Mouse (Mus musculus): ENCODE measurements around the gene Cyth2.

Cyth2 gene

DNA sequence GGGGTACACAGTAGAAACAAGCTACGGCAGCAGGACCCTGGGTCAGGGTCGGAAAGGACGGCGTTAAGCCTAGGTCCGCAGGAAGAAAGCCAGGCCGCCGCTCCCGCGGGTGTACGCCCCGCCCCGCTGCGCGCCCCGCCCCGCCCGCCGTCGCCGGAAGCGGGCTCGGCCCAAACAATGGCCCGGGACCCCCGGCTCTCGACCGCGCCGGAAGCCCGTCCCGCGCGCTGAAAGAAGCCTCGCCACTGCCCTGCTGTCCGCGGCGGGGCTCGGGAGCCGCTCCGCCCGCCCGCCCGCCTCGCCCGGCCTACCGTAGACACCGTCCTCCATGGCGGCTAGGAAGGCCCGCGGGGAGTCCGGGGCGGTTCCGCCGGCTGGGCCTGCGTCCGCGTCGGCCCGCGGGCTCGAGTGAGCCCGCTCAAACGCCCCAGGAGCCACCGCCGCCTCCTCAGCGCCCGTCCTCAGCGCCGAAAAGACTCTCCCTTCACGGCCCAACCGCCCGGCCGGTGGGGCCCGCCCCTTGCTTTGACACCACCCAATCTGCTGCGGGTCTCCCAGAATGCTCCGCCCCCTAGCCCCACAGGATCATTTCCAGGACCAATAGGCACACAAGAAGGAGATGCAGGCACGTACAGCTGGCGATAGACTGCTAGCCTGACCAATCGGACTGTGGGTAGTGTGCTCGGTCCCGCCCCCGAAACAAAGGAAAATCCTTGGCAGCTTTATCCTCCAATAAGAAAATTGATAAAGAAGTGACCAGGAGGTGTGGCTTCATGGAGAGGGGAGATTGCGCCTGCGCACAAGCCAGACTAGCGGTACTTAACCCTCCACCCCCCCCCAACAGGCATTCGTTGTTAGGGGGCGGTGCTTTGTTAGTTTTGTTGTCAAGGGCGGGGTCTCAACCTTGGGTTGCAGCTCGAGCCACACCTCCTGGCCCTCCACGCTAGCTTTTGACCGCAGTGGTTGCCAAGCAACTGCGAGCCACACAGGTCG lies at the start of gene Cyth2:
Gene Cyth2, minus strand, starts transcription at position 795 of the 993 bp plus-strand sequence.
- no peak for TF ChIP-seq GATA4 (IDR thresholded peaks at IDR 0.05; ENCODE audit: insufficient replicate concordance, low read length)

DNA sequence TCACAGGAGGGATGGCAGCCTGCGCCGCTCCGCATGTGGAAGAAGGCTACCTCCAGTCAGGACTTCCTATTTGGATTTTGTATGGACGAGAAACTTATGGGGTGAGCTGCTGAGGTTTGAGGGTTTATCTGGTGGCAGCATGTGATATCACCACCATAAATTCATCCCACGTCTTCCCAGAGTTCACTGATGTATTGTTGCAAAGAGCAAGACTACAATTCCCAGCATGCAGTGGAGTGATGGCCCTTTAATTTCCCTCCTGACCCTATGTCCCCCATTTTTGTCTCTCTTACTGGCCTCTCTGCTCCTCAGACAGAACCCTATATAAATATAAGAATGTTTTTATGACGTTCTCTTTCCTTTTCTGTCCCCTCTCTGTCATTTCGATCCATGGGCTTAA lies 48.4 kb upstream of the Cyth2 start:
- TF ChIP-seq GATA4 (IDR thresholded peaks at IDR 0.05; ENCODE audit: insufficient replicate concordance, low read length): no peak

DNA sequence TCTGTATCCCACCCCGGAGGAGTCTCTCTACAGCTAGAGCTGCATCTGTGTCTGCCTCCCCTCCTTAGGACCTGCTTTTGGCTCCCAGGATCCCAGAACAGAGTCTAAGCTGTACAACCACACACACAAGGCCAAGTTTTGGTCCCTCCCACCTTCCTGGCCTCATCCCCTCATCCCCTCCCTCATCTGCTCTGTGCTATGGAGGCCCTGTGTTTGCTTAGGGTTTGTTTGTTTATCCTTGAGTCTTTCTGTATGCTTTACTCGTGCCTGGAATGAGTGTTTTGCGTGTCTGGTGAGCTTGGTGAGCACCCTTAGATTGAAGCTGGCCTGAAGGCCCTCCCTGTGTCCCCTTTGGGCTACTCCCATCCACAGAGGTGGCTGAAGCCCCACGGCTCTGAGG lies 44.6 kb upstream of the Cyth2 start:
- no peak for TF ChIP-seq GATA4 (IDR thresholded peaks at IDR 0.05; ENCODE audit: insufficient replicate concordance, low read length)

DNA sequence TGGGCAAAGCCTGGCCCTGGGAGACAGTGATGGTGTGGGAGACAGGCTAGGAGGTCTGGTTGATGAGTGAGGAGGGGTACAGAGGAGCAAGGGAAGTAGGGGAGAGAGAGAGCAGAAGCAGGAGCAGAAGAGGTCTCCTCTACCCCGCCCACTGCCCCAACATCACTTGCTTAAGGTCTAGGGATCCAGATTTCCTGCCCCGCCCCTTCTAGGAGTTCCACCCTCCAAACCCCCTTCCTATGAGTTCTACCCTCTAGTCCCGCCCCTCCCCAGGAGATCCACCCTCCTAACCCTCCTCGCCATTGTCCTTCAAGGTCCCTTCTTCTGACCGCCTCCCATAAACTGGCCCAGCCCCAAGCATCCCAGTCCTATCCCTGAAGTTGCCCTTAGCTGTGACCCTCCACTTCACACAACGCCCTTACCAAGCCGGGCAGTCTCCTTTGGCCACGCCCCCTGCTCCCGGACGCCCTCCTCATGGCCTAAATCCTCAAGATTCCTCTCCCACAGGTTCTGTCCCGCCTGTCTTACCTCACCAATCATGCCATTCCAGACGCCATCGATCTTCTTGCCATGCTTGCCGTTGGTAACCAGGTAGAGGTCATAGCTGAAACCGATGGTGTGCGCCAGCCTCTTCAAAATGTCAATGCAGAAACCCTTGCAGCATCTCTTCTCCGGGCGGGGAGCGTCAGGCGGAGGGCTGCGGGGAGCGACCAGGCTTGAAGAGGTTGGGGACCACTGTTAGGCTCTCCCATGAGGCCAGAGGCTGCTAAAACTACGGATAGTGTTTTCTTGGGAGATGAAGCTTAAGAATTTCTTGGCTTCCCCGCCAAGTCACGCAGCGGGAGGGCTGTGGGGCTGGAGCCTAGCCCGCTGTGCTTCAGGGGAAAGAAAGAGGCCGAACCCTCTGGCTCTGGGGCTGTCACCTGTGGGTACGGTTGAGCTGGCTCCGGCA lies 42.8 kb upstream of the Cyth2 start:
- TF ChIP-seq GATA4 (IDR thresholded peaks at IDR 0.05; ENCODE audit: insufficient replicate concordance, low read length): no peak

DNA sequence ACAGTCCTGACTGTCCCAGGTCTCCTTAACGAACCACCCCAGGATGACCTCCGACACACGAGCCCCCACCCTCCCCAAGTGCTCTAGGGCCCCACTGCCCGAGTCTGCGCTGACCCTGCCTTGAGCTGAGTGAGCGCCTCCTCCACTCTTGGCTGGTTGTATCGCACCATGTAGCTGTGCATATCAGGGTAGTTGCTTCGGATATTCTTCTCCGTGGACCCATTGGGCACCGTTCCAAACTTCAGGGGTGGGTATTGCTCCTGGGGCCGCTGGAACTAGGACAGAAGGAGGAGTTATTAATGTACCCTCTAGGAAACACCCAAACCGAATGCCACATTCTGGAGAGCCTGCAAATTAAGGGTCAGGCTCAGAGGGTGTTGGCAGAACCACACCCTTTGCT lies 38.7 kb upstream of the Cyth2 start:
- TF ChIP-seq GATA4 (IDR thresholded peaks at IDR 0.05; ENCODE audit: insufficient replicate concordance, low read length): no peak

DNA sequence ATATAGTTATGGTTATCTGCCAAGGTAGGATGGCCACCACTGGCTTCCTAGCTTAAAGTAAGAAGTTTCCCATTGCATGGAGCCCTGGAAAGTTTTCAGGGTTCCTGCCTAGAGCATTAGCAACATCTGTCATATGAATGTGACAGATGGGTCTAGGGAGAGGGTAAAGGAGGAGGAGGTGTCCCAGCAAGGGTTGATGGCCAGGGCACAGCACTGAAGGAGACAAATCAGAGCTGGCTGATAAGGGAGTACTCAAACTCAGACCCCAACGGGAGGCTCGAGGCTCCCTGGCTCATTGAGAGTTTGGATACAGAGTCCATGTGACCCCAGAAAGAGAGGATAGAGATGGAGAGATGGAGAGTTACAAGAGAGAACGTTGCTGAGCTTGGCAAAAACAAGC lies 36.3 kb upstream of the Cyth2 start:
- no peak for TF ChIP-seq GATA4 (IDR thresholded peaks at IDR 0.05; ENCODE audit: insufficient replicate concordance, low read length)

DNA sequence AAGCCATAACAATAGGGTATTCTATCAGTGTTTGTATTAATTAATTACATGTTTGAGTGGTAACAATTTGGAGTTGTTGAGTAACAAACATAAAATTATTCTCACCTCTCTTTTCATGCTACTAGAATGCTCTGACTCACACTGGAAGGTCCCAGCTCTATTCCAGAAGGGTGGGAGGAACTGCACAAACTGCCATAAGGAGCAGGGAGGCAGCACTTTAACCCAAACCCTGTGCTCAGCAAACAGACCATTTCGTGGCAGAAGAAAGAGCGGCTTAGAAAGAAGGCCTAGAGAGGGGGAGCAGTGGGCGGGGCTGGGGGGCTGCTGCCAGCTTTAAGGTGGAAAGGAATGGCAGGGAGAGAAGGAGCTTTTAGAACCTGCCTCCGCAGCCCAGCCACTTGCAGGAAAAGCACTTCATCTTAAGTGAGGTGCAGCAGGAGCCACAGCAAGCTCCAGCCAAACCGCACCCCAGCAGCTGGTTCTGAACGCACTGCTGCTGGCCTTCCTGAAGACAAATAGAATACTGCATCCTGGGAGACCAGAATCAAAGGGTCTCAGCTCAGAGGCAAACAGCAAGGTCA lies 34.2 kb upstream of the Cyth2 start:
- no peak for TF ChIP-seq GATA4 (IDR thresholded peaks at IDR 0.05; ENCODE audit: insufficient replicate concordance, low read length)

DNA sequence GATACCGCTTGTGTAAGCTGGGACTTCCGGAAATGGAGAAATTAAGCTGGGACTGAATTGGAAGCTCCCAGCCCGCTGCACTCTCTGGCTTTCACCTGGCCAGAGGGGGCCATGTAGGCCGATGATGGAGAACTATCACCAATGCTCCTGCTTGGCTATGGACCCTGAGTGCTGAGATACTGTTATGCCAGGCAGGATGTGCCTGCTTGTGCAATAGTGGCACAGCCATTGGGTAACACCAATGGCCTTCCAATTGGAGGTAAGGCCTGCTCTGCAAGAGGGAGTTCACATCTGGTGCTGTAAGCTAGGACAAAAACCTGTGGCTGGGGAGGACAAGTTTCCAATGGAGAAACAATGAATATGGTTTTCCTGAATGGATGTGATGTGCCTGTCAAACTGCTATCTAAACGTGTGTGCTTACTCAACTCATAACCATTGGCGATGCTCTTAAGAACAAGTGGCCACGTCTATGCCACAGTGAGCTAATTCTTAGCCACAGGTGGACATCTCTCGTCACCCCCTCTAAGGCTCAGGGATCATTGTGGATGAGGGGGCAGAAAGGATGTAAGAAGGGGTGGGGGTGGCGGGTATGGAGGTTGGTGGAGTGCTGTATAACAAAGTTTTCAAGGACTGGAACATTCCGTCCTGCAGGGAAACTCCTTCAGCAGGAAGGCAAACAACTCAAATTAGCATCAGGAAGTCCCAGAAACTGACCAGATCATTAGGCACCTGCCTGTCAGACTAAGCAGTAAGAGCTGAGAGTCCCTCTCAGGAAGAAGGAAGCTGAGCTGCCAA lies 28.8 kb upstream of the Cyth2 start:
- TF ChIP-seq GATA4 (IDR thresholded peaks at IDR 0.05; ENCODE audit: insufficient replicate concordance, low read length): no peak

DNA sequence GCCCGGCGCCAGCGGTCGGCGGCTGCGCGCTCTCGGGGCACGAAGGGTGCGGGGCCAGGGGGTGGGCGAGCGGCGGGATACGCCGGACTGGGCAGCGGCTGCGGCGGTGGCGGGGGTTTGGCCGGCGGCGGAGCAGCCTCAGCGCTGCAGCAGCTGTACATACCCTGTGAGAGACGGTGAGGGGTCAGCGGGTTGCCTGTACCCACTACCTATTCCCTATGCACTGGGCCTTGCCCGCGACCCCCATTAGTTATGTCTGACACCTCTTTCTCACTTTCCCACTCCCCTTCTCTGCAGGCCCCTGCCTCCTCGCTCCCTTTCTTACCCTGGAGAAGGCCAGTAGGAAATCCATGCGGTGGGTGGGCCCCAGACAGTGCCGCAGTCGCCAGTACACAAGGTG lies 19.5 kb upstream of the Cyth2 start:
- no peak for TF ChIP-seq GATA4 (IDR thresholded peaks at IDR 0.05; ENCODE audit: insufficient replicate concordance, low read length)

DNA sequence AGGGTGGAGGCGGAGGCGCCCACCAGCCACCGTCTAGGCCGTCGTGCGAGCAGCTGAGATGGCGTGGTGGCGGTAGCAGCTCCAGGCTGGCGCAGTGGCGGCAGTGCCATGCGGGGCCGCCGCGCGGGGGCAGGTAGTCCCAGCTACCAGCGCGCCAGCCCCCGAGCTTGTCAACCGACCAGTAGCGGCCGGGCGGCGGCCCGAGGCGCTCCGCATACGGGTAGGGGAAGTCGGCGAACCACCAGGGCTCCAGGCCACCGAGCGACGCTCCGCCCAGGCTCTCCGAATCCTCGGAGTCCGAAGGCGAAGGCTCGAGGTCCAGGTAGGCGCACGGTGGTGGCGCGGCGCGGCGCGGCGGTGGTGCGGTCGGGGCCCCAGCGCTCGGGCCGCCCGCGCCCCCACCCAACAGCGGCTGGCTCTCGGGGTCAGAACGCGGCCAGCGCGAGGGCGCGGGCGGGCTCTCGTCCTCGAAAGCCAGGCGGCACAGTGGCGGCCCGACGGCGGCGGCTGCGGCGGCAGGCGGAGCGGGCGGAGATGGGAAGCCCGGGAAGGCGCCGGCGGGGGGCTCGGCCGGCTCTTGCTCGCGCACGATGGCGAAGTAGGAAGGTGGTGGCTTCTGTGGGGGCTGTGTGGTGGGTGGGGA lies 18.9 kb upstream of the Cyth2 start:
- TF ChIP-seq GATA4 (IDR thresholded peaks at IDR 0.05; ENCODE audit: insufficient replicate concordance, low read length): no peak

DNA sequence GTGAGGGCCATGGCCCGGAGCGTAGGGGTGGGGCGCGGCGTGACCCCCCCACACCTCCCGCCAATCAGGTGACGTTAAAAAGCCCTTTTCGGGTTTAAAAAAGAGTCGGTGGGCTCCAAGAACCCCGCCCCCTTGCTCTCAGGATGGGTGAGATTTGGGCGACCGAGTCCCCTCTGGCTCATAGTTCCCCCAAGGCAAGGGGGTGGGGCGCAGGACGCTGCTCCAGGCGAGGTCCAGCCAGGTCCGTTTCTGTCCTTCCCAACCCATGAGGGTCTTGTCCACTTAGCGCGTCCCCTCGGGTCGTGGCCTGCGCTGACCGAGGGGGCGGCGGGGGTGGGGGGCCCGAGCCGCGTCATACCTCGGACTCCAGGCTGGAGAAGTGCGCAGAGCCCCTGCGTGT lies 18.0 kb upstream of the Cyth2 start:
- TF ChIP-seq GATA4 (IDR thresholded peaks at IDR 0.05; ENCODE audit: insufficient replicate concordance, low read length): no peak

DNA sequence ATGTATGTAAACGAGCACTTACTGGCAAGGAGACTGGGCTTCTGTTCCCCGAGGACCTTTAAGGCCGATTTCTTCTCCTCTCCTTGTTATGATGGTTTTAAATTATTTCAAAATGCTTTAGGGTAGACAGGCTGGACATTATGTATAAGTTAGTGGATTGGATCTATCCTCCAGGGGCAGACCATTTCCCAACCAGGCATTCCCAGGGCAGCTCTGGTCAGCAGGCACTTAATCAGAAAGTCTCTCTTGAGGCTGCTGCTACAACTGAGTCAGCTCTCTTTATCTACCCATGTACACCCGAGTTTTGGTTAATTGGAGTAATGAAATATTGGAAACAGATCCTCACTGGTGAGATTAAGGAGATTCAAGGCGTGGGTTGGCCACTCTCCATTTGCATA lies 16.7 kb upstream of the Cyth2 start:
- no peak for TF ChIP-seq GATA4 (IDR thresholded peaks at IDR 0.05; ENCODE audit: insufficient replicate concordance, low read length)

DNA sequence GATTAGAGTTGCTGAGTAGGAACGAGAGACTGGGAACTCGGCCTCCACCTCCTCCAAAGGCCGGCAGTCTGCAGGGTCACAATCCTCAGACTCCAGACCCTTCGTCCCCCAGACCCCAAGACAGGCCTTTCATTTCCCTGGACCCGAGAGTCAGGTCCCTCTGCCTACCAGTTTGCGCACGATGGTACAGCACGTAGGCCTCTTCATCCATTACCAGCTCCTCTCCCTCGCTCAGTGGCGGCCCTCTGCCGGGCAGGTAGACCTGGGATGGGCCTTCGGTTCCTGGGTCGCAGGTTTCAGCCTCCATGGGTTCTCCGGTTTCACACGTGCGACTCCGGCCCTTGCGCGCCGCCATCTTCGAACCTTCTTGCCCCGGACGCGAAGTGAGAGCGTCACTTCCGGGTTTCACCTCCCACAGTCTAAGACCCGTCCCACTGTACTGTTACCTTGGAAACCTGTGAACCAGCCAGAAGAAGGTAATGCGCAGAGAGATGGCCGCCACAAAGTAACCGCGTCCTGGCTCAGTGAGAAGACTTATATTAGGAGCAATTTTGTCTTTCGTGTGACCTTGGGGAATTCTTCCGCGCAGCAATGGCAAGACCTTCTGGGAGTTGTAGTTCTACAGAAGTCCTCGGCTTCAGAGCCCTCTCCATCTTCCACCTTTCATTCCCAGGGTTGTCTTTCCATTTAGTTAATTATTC lies 16.2 kb upstream of the Cyth2 start, which contains the start of gene Grwd1:
Gene Grwd1, minus strand, starts transcription at position 518 of the 701 bp plus-strand sequence.
- TF ChIP-seq GATA4 (IDR thresholded peaks at IDR 0.05; ENCODE audit: insufficient replicate concordance, low read length): no peak

Data from liver, adult (tissue).